Comparison of ENCODE assay signal across 19 mouse cellular contexts in the genomic region with DNA sequence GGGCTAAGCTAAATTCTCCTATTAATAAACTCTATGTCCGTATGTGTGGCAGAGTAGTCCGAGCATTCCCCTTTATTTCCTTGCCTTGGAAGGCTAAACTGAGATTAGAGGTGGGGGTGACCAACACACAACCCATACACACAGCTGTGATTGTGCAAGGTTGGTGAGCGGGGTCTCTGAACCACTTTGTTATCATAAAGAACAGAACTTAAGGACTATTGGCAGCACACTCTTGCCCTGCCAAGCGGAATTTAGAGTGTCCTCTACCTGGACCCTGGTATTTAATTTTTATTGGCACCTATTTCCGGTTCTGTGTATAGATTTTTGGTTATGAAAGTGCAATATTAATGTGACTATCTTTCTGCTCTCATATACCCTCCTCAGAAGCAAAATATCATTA.
DNase-seq lines count a peak whose midpoint lies in the region; ATAC-seq lines count a peak whose summit lies in the region.
"Had no signal": no experiment of that assay in that cellular context is flagged by ENCODE, and none has a peak within 500 bp of the region (broad histone marks: within the 10 kb centered on the region; RNA-seq: fewer than 3 reads in every experiment).

No protein-coding gene starts in this region.

- H3K27ac ChIP-seq in midbrain, embryonic 11.5 days (ENCODE audit: low read depth, low read length), result no peak overlapping the region
- no peak overlapping the region for H3K27ac ChIP-seq in midbrain, embryonic 13.5 days
- 0 out of 2 replicates have a peak overlapping the region, but pooled peaks have one; percentile 36 for H3K27ac ChIP-seq in embryonic facial prominence, embryonic 12.5 days
- no peak overlapping the region for H3K27ac ChIP-seq in limb, embryonic 10.5 days
- no peak overlapping the region for H3K27ac ChIP-seq in stomach, embryonic 16.5 days (ENCODE audit: low read length)
- H3K27ac ChIP-seq: forebrain, embryonic 12.5 days; heart, adult 2 months; heart, embryonic 15.5 days; hindbrain, embryonic 10.5 days; hindbrain, embryonic 14.5 days had no signal

- WGBS in midbrain, embryonic 11.5 days, result 65% methylated on average over 5 of the region's 5 CpGs
- 66% methylated on average over 5 of the region's 5 CpGs for WGBS in midbrain, embryonic 13.5 days
- 40% methylated on average over 5 of the region's 5 CpGs for WGBS in embryonic facial prominence, embryonic 12.5 days
- 45% methylated on average over 5 of the region's 5 CpGs for WGBS in limb, embryonic 10.5 days
- 71% methylated on average over 5 of the region's 5 CpGs for WGBS in stomach, embryonic 16.5 days

- no peak overlapping the region for H3K4me2 ChIP-seq in midbrain, embryonic 11.5 days
- no peak overlapping the region for H3K4me2 ChIP-seq in midbrain, embryonic 13.5 days (replicated peaks)
- H3K4me2 ChIP-seq in embryonic facial prominence, embryonic 12.5 days (replicated peaks), result peak overlapping the region; percentile 33
- peak overlapping the region; percentile 3; the same call in 1 of the 2 replicates for H3K4me2 ChIP-seq in stomach, embryonic 16.5 days (ENCODE audit: low read depth, low read length)
- H3K4me2 ChIP-seq: forebrain, embryonic 12.5 days; heart, embryonic 11.5 days; heart, embryonic 15.5 days; hindbrain, embryonic 14.5 days had no signal

- no peak overlapping the region for H3K4me3 ChIP-seq in midbrain, embryonic 11.5 days (ENCODE audit: low read depth, low read length)
- H3K4me3 ChIP-seq in midbrain, embryonic 13.5 days (replicated peaks), result no peak overlapping the region
- H3K4me3 ChIP-seq in embryonic facial prominence, embryonic 12.5 days, result peak overlapping the region; percentile 5; the same call in 1 of the 2 replicates
- H3K4me3 ChIP-seq in limb, embryonic 10.5 days, result no peak overlapping the region
- no peak overlapping the region for H3K4me3 ChIP-seq in stomach, embryonic 16.5 days (replicated peaks; ENCODE audit: low read length)
- H3K4me3 ChIP-seq: forebrain, embryonic 12.5 days; heart, adult 2 months; heart, embryonic 15.5 days; hindbrain, embryonic 10.5 days had no signal

- no peaks in the 10 kb centered on the region for H3K9me3 ChIP-seq in midbrain, embryonic 11.5 days (ENCODE audit: control insufficient read depth, low read length)
- no peaks in the 10 kb centered on the region for H3K9me3 ChIP-seq in midbrain, embryonic 13.5 days
- H3K9me3 ChIP-seq in embryonic facial prominence, embryonic 12.5 days, result no peaks in the 10 kb centered on the region
- no peaks in the 10 kb centered on the region for H3K9me3 ChIP-seq in limb, embryonic 10.5 days (replicated peaks)
- no peaks in the 10 kb centered on the region for H3K9me3 ChIP-seq in stomach, embryonic 16.5 days (replicated peaks; ENCODE audit: control insufficient read depth, low read length)
- H3K9me3 ChIP-seq: forebrain, embryonic 12.5 days; heart, embryonic 15.5 days; hindbrain, embryonic 10.5 days had no signal

- no peaks in the 10 kb centered on the region for H3K36me3 ChIP-seq in midbrain, embryonic 11.5 days (ENCODE audit: control insufficient read depth, insufficient read depth, low read length)
- no peaks in the 10 kb centered on the region for H3K36me3 ChIP-seq in midbrain, embryonic 13.5 days
- H3K36me3 ChIP-seq in embryonic facial prominence, embryonic 12.5 days, result no peaks in the 10 kb centered on the region
- H3K36me3 ChIP-seq in limb, embryonic 10.5 days, result no peaks in the 10 kb centered on the region
- H3K36me3 ChIP-seq in stomach, embryonic 16.5 days (ENCODE audit: control insufficient read depth, insufficient read depth, low read length), result no peaks in the 10 kb centered on the region
- H3K36me3 ChIP-seq: forebrain, embryonic 12.5 days; heart, embryonic 15.5 days; hindbrain, embryonic 10.5 days had no signal

- H3K4me1 ChIP-seq in midbrain, embryonic 11.5 days (ENCODE audit: control insufficient read depth, insufficient read depth, low read length), result peaks cover 16% of the 10 kb centered on the region
- H3K4me1 ChIP-seq in midbrain, embryonic 13.5 days (replicated peaks), result peaks cover 22% of the 10 kb centered on the region
- peaks cover 35% of the 10 kb centered on the region for H3K4me1 ChIP-seq in embryonic facial prominence, embryonic 12.5 days
- H3K4me1 ChIP-seq in limb, embryonic 10.5 days, result peaks cover 57% of the 10 kb centered on the region
- H3K4me1 ChIP-seq in stomach, embryonic 16.5 days (ENCODE audit: control insufficient read depth, insufficient read depth, low read length), result peaks cover 6% of the 10 kb centered on the region; the same call in 1 of the 2 replicates

- no peak overlapping the region for H3K9ac ChIP-seq in midbrain, embryonic 11.5 days (ENCODE audit: low read length)
- H3K9ac ChIP-seq in midbrain, embryonic 13.5 days (replicated peaks), result no peak overlapping the region
- H3K9ac ChIP-seq in embryonic facial prominence, embryonic 12.5 days, result no peak overlapping the region
- H3K9ac ChIP-seq in stomach, embryonic 16.5 days (ENCODE audit: low read length), result no peak overlapping the region
- H3K9ac ChIP-seq: forebrain, embryonic 12.5 days; heart, embryonic 15.5 days; hindbrain, embryonic 14.5 days had no signal

- peaks cover 54% of the 10 kb centered on the region for H3K27me3 ChIP-seq in midbrain, embryonic 11.5 days (ENCODE audit: control insufficient read depth, insufficient read depth, low read length)
- peaks cover 85% of the 10 kb centered on the region for H3K27me3 ChIP-seq in midbrain, embryonic 13.5 days
- H3K27me3 ChIP-seq in embryonic facial prominence, embryonic 12.5 days, result peaks cover 14% of the 10 kb centered on the region; the same call in 1 of the 2 replicates
- H3K27me3 ChIP-seq in limb, embryonic 10.5 days (ENCODE audit: low read depth, poor library complexity, severe bottlenecking), result peaks cover 85% of the 10 kb centered on the region
- peaks cover 36% of the 10 kb centered on the region for H3K27me3 ChIP-seq in stomach, embryonic 16.5 days (ENCODE audit: control insufficient read depth, insufficient read depth, low read length)

- no peak for ATAC-seq in midbrain, embryonic 11.5 days (ENCODE audit: low FRiP score)
- ATAC-seq in midbrain, embryonic 13.5 days, result no peak
- ATAC-seq in embryonic facial prominence, embryonic 12.5 days (ENCODE audit: insufficient number of reproducible peaks, insufficient read depth, low FRiP score, low TSS enrichment), result no peak
- no peak for ATAC-seq in stomach, embryonic 16.5 days (ENCODE audit: insufficient read depth, low FRiP score)
- ATAC-seq: forebrain, embryonic 16.5 days had no signal

- peak; percentile 90 for DNase-seq in midbrain, embryonic 11.5 days (ENCODE audit: low spot score, missing footprints)
- DNase-seq in limb, embryonic 10.5 days (ENCODE audit: low spot score), result peak; percentile 33
- DNase-seq in embryo, embryonic 9.5 days (ENCODE audit: extremely low spot score), result no peak
- DNase-seq in right cerebral cortex, postnatal 14 days, result no peak
- DNase-seq: adrenal gland, adult 2 months; adrenal gland, postnatal 25 days; cerebellum, adult 2 months; cerebellum, postnatal 10 days; gastrocnemius, postnatal 10 days; heart, adult 2 months had no signal

Comparison
In these comparisons a context has a peak if more than half of its experiments do, and no peak if none do; other contexts are left out.
1. DNase-seq: peak in midbrain, embryonic 11.5 days (single experiment) and limb, embryonic 10.5 days (single experiment); none in embryo, embryonic 9.5 days (single experiment) and right cerebral cortex, postnatal 14 days (single experiment).
2. H3K4me2 ChIP-seq: peak in embryonic facial prominence, embryonic 12.5 days (single experiment) and stomach, embryonic 16.5 days (single experiment); none in midbrain, embryonic 11.5 days (single experiment) and midbrain, embryonic 13.5 days (single experiment).